Mouse (Mus musculus): ENCODE results near the gene Ipo13.

Gene Ipo13

DNA sequence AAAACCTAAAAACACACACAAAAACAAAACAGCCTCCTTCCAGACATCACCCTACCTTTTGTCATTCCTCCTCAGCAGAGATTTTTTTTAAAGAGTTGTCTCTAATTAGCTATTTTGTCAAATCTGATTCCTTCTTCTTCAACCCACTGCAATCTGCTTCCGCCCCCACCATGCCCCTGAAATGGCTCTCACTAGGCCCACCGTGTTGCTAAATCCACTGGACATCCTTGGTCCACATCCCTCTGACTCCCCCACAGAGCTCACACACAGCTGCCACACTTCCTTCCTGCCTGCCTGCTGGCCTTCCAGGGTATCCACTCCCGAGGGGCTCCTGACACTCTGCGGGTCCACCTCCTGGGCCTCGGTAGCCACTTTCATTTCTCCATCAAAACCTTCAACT is 36.1 kb downstream of the Ipo13 start:
- no peak for DNase-seq

DNA sequence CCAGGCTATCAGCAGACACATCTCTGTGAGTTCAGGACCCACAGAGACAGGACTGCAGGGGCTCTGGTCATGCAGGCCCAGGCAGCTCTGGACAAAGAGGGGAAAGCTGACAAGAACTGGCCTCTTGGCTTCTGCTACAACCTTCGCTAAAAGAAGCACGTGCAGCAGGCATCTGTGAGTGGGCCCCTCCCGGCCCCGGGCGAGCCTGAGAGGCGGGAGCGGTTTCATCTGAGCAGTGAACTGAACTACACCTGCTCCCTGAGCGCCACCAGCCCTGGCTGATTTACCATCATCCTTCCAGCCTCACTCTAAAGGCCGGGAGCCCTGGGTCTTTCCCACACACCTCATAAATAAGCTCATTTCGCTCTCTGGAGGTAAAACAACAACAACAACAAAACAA is 36.5 kb downstream of the Ipo13 start:
- no peak for DNase-seq

DNA sequence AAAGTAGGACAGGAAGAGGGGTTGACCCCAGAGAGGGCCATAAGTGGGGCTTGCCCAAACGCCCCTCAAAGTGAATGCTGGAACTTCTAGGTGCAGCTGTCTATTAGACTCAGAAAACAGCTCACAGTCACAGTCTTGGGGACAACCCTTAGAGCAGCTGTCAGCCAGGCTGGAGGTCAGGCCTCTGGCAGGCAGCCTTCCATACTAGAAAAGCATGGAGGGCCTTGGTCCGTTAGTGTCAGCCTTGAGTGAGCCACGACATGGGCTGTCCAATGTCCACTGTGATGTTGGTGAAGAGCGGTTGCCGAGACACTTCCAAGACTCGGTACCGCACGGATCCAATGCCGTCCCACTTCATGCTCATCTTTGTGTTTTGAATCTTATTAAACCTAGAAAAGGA is 41.2 kb downstream of the Ipo13 start:
- DNase-seq, result no peak

DNA sequence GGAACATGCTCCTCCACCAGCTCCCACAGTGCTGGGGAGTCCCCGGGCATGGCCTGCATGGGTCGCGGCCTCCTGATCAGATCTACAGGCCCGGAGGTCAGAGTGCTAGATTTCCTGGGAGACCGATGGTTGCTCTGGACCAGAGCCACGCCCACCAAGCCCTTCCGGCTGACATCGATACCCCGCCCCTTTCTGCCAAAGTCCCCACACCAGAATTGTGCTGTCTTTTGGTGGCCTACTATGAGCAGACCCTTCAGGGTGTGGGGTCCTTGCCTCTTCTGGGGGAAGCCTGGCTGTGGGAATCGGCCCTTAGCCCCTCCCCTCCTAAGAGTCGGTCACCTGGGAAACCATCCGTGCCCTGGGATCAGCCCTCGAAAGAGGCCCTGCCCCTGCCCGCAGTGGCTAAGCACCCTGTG is 42.3 kb downstream of the Ipo13 start, which contains the start of gene Ccdc24:
Gene Ccdc24 (minus strand): TSS at position 87 of the 416 bp plus-strand sequence.
- DNase-seq, result peak; percentile 59 to 66

DNA sequence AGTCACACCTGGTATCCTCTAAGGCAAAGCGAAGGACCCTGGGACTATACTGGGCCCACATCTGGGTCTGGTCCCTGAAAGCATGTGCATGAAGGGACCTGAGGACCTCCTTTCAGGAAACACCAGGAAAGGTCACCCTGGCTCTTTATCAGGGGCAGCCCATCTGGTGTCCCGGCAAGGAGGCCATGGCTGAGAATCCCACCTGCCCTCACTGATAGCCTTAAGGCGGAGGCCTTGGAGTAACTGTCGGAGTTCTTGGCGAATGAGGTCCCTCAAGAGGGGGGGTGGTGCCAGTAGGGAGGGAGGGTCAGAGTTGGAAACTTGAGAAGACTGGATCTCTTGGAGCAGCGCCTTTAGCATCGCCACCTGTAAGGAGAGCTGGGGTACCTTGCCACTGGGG is 43.0 kb downstream of the Ipo13 start:
- DNase-seq, result no peak

DNA sequence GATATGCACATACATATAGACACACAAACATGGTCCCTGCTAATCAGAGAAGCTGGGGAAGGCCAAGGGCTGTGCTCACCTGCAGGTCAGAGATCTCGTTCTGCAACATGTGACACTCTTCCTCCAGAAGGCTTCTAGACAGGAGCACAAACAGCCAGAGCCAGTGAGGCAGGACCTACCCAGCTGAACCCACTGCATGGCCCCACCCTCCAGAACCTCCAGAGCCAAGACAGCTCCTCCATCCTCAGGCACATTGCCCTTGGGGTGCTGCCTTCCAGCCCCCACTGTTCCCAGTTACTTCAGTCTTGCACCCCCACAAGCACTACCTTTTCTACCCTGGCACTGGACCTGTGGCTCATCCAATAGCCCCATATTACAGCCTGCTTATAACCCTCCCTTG is 44.4 kb downstream of the Ipo13 start:
- no peak for DNase-seq

DNA sequence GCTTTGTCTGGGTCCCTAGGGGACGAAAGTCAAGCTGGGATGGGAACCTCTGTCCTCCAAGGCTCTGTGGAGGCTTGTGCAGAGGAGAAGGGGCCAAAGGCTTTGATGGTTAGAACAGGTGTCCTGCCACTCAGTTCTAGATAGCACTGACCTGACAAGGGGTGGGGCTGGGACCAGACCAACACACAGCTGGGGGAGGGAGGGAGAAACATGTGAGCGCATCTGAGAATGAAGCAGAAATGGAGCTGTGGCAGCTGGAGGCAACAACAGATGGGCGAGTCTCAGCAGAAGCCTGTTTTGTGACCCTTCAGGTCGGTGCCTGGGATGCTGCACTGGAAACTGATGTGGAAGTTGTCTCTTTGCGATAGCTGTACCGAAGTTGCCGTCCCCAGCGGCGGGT is 45.5 kb downstream of the Ipo13 start:
- DNase-seq, result no peak

DNA sequence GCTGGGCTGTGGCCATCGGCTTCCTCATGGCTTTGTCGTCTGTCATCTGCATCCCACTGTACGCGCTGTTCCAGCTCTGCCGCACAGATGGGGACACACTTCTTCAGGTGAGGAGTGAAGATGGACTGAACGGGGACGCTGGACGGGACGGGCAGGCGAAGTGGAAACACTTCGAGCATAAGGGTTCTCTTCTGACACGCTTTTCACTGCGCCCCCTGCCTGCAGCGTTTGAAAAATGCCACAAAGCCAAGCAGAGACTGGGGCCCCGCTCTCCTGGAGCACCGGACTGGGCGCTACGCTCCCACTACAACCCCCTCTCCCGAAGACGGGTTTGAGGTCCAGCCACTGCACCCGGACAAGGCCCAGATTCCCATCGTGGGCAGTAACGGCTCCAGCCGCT is 47.0 kb downstream of the Ipo13 start:
- DNase-seq, result peak; percentile 73 to 74

DNA sequence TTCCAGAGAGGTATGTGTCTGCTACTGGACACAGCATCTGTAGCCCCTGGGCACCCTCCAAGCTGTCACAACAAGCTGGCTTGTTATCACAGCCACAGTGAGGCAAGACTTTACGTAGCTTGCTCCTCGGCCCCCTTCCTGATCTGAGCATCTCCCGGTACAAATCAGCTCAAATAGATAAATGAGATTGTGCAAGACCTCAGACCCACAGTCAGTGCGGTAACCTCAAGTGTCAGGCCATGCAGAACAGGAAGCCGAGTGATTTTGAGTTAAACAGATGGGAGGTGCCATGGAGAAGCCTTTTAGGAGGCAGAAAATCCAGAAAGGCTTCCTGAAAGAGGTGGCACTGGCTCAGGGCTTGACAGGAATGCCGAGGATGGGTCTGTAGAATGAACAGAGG is 47.8 kb downstream of the Ipo13 start:
- DNase-seq, result no peak

DNA sequence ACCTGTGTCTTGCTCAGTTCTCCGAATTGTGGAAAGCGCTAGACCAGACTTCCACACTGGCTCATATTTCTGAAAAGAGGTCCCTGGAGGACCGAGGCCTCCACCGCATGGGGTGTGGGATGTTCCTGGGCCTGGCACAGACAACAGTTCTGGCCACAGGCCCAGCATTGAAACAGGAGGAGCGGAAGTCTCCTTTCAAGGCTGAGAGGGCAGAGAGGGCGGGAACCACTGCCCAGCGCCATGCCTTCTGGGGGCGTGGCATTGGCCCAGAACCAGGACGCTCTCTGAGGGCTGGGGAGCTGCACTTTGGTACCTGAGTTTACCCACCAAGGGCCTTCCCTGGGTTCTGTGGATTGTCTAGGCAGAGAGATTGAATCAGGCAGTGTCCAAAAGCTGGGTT is 48.7 kb downstream of the Ipo13 start:
- peak; percentile 92 to 95 for DNase-seq

DNA sequence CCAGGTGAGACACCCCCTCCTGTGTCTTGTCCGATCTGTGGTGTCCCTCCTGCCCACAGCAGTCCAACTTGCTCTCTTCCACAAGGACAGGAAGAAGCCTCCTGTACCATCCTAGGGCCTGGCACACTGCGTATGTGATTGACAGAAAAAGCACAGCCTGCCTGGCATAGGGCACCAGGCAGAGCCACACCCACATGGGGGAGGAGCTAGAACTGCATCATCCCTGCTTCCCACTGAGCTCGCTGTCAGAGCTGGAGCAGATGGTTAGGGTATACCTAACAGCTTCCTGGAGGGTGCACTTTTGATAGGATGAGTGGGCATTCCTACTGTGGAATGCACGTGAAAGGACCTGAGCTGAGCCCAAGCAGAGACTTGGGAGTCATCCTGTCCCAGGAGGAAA is 52.0 kb downstream of the Ipo13 start:
- DNase-seq, result peak in 1 of 2 experiments; percentile 55

DNA sequence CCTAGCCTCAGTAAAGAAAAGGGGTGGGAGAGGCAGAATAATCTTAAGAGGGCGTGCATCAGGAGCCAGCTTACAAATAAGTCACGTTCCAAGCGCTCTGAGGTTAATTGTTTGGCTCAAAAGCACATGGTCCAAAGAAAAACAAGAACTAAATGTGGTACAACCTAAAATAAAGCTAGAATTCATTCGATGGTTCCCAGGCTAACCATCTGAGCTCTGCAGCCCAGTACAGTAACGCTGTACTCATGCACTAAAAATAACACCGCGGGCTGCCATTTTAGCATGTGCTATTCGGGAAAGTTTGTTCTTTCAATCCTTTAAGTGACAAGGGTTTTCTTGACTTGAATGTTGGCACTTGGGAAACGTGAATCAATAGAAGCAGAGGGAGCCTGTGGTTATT is 54.2 kb downstream of the Ipo13 start:
- DNase-seq, result no peak

DNA sequence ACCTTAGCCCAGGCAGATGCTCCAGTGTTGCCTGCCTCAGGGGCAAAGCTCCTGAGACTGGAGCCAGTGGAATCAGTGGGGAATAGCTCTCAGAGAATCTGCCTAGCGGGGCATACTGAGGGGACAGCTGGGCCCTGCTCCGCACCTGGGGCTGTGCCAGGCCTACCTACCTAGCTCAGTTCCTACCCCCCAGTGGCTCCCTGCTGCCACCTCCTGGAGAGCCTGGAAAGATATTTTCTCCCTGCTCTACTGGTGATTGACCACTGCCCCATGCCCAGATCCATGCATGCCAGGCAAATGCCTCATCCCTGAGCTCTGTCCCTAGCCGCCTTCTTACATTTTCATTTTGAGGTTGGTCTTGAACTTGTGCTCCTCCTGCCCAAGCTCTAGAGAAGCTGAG is 56.0 kb downstream of the Ipo13 start:
- peak; percentile 76 to 86 for DNase-seq

DNA sequence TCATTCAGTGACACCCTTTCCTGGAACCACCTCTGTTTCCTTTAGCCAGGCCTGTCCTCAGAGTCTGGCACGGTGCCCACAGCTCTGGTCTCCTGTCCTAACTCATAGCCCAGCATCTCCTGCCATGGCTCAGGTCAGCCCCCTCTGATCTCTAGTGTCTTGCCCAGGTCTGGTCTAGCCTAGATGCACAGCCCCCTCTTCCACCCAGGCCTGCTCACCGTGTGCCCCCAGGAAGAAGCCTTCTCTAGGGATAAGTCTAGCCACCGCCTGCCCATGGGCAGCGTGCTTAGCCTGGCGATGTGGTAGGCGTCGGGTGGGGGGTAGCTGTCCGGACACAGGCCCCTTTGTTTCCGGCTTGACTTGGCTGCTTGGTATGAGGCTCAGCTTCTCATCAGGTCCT is 59.7 kb downstream of the Ipo13 start:
- peak in 1 of 2 experiments; percentile 29 for DNase-seq

DNA sequence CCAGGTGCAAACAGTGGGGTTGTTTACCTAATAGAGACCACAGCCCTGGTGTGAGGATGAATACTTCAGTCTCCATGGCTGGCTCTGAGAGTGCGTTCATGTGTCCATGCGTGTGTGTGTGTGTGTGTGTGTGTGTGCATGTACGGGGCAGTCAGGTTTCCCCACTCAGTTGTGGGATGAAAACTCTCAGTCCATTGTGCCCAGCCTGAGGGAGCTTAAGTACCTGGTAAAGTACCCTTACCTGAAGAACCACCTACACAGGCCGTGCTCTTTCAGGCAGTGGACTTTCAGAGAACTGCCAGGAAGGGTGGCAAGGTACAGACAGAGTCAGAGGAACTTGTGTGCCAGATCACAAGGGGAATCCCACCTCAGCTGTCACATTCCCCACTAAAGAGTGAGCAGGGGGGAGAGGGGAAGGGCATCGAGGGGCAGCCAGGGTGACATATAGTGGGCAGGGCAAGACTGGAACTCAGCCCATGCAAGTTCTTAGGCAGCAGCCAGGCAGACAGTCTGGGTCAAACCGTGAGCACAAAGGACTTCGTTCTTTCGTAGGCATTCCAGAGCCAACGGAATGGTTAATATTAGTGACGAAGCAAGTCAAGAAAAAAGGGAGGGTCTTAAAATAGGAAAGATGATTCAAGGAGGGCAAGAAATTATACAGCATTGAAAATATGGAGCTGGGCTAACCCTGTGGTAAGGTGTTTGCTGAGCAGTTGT is 62.5 kb downstream of the Ipo13 start:
- DNase-seq, result no peak

DNA sequence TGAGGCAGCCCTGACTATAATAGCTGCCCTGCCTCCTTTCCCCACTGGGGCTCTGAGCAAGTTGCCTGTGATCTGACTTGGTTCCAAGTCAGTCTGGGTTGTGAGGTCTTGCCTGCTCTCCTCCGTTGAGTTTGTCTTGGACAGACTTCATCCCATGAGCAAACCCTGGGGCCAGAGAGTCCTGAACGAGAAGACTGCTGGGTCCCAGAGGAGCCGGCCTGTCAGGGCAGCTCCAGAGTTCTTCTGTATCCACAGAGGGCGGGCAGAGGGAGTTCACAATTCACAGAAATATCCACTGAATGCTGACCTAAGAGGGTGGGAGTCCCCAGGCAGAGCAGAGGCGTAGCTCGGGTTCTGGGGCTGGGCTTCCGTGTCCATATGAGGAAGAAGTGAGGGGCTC is 63.9 kb downstream of the Ipo13 start:
- peak; percentile 31 to 51 for DNase-seq

DNA sequence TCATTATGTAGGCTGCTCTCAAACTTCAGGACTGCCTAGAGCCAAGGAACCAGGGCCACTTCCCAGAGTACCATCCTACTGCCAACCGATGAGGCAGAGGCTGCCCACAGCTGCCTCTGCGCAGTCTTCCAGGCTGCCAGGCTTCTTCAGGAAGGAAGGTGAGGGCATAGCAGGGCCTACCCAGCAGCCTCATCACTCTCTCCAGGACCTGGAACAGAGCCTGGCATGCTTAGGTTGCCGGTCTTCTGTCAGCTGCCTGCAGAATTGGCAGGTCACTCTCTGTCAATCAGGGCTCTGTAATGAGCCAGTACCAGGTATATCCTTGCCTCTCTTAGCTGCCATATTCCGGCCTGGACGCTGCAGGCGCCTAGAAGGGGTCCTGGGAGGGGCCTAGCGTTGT is 64.6 kb downstream of the Ipo13 start:
- no peak for DNase-seq

DNA sequence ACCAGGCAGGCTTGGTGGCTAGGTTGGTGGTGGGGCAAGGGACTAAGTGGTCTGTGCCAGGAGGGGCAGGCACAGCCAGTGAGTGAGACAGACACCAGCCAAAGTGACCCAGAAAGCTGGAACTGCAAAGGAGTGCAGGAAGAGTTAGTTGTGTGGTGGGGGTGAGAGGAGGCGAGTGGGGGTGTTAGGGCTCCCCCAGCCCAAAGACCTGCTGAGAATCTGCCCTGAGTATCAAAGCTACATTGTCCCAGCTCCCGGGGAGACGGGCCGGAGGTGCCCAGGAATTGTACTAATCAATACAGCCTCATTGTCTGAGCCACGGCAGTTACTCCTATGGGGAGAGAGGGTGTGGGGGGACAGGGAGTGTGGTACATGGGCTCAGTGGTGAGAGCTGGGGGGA is 65.3 kb downstream of the Ipo13 start:
- no peak for DNase-seq

DNA sequence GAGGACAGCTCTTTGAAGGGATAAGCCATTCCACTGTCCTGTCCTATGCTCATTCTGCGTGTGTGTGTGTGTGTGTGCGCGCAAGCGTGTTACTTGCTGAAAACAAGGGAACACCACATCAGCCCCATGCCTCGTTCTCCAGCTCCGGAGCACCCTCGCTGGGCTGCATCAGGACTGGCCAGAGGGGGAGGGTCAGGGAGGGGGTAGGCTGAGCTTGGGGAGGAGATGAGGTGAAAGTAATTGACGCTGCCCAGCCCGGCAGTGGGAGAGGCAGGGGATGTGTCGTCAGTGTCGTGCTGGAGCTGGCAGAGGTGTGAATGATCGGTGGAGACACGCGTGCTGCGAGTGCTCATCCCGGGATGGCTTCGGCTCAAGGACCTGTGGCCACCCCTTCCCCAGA is 65.7 kb downstream of the Ipo13 start:
- DNase-seq, result no peak

DNA sequence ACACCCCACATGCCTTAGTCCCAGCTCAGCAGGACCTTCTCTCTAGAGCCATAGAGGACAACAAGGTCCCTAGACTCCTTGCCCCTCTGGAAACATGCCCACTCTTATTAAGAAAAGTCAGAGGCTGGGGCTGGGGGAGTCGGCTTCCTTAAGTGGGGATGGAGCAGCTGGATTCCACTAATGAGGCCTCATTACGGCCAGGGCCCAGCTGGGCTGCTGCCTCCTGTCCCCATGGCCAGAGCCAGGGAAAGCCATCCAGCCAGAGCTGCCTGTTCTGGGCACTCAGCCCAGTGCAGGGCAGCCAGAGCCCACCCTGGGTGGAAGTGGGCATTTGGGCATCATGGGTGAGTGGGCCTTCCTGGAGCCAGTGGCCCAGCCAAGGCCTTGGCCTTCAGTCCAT is 67.8 kb downstream of the Ipo13 start:
- DNase-seq, result peak in 1 of 2 experiments; percentile 34

DNA sequence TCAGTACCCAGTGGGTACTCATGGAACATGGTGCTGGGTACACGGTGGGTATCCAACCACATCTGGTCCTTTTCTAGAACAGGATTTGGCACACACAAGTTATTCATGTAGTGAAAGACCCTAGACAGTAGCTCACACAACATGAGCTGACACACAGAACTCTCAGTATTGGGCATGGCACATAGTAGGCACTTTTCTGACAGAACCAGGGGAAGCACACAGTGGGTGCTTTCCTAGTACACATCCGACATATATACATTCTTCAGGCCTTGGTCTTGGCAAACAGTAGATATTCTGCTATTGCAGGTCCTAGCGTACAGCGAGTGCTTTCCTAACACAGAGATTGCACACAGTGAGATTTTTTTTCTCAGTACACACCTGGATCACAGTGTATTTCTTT is 68.5 kb downstream of the Ipo13 start:
- no peak for DNase-seq

DNA sequence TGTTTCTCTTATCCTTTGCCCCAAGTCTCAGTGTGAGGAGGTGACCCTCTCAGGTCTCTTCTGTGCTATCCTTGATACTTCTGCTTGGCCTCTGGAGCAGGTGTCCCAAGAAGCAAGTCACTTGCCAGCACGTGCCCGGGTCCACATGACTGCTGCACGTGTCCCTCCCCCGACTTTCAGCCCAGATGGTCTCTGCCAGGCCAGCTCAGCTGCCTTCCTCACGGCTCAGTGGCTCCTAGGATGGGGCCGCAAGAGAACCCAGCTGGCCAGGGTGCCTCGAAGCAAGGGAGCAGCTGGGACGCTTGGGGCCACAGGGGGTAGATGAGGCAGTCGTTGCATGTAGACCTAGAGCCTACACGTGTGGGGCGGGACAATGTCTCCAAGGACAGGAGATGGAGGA is 69.5 kb downstream of the Ipo13 start:
- DNase-seq, result peak in 1 of 2 experiments; percentile 62

Data from kidney, postnatal 25 days (tissue).